Mouse (Mus musculus): ENCODE results near the gene Rtl10.
A peak's percentile ranks its signal among the peaks of the same experiment; 100 is the strongest.

Rtl10 gene

GRCm38 (mm10) chr16:18498558-18498990 is at the start of gene Rtl10, which contains the start of gene Gnb1l:
Gene Rtl10, plus strand, starts transcription at chr16:18498901.
Gene Gnb1l, plus strand, starts transcription at chr16:18498713.
- peak; percentile 96 to 97 for DNase-seq

- DNase-seq = no peak
Observed at GRCm38 (mm10) chr16:18449005-18449404, 49.7 kb upstream of the Rtl10 start.

- DNase-seq = no peak
Observed at GRCm38 (mm10) chr16:18451486-18452181, 47.1 kb upstream of the Rtl10 start.

GRCm38 (mm10) chr16:18452361-18452862 is 46.3 kb upstream of the Rtl10 start:
- no peak for DNase-seq

GRCm38 (mm10) chr16:18453846-18454245 is 44.9 kb upstream of the Rtl10 start:
- DNase-seq = no peak

GRCm38 (mm10) chr16:18455407-18455806 is 43.3 kb upstream of the Rtl10 start:
- DNase-seq = no peak

- no peak for DNase-seq
Observed at GRCm38 (mm10) chr16:18458661-18459060, 40.0 kb upstream of the Rtl10 start.

GRCm38 (mm10) chr16:18459335-18459954 is 39.3 kb upstream of the Rtl10 start:
- peak; percentile 59 to 75 for DNase-seq

GRCm38 (mm10) chr16:18459955-18460370 is 38.7 kb upstream of the Rtl10 start:
- peak; percentile 54 to 66 for DNase-seq

- no peak for DNase-seq
Observed at GRCm38 (mm10) chr16:18460826-18461225, 37.9 kb upstream of the Rtl10 start.

- DNase-seq = no peak
Observed at GRCm38 (mm10) chr16:18462031-18462430, 36.7 kb upstream of the Rtl10 start.

GRCm38 (mm10) chr16:18462598-18462997 is 36.1 kb upstream of the Rtl10 start:
- peak; percentile 35 to 57 for DNase-seq

GRCm38 (mm10) chr16:18464271-18464670 is 34.4 kb upstream of the Rtl10 start:
- peak; percentile 46 to 73 for DNase-seq

GRCm38 (mm10) chr16:18470829-18471228 is 27.9 kb upstream of the Rtl10 start:
- DNase-seq = peak in 1 of 2 experiments; percentile 16

GRCm38 (mm10) chr16:18471381-18471955 is 27.2 kb upstream of the Rtl10 start:
- DNase-seq = peak in 1 of 2 experiments; percentile 24

- peak in 1 of 2 experiments; percentile 8 for DNase-seq
Observed at GRCm38 (mm10) chr16:18471976-18472375, 26.7 kb upstream of the Rtl10 start.

- peak in 1 of 2 experiments; percentile 8 for DNase-seq
Observed at GRCm38 (mm10) chr16:18472416-18472815, 26.3 kb upstream of the Rtl10 start.

GRCm38 (mm10) chr16:18472976-18473375 is 25.7 kb upstream of the Rtl10 start:
- peak in 1 of 2 experiments; percentile 7 for DNase-seq

- peak in 1 of 2 experiments; percentile 16 for DNase-seq
Observed at GRCm38 (mm10) chr16:18474021-18474420, 24.7 kb upstream of the Rtl10 start.

GRCm38 (mm10) chr16:18477996-18478395 is 20.7 kb upstream of the Rtl10 start:
- DNase-seq = peak in 1 of 2 experiments; percentile 21

- no peak for DNase-seq
Observed at GRCm38 (mm10) chr16:18479667-18480066, 19.0 kb upstream of the Rtl10 start.

- no peak for DNase-seq
Observed at GRCm38 (mm10) chr16:18480933-18481485, 17.7 kb upstream of the Rtl10 start.

- DNase-seq = no peak
Observed at GRCm38 (mm10) chr16:18482431-18482830, 16.3 kb upstream of the Rtl10 start.
